Mouse (Mus musculus) liver, embryonic 15.5 days (tissue): ENCODE measurements around the gene Poll. TPM values are rescaled to one million over a fixed set of nuclear protein-coding genes. Genes with fewer than 3 reads are reported as not detected.
A peak's percentile ranks its signal among the peaks of the same experiment; 100 is the strongest.
"Not testable (repeated sequence)": the region's sequence is repeated elsewhere in the genome, so short reads cannot be mapped to it uniquely, and the experiment has no call there.

Source experiments
- ATAC-seq: fragments of 200-750 bp; cut with Nextera tagmentation; 2 replicates; pipeline ENCODE4 v1.8.0; 2017; ENCODE audit warnings: moderate number of reproducible peaks, mild to moderate bottlenecking, moderate library complexity; ENCODE audit not compliant: insufficient read depth
- H3K27ac ChIP-seq: fragments of 300-500 bp; sonication (generic); replicated peaks from 2 replicates; pipeline ENCODE4 v1.5.1; 2015; ENCODE audit warnings: mild to moderate bottlenecking, inconsistent platforms
- H3K27me3 ChIP-seq: fragments of 300-500 bp; sonication (generic); 2 replicates; pipeline ENCODE4 v1.6.1; 2015; ENCODE audit warnings: mild to moderate bottlenecking, inconsistent platforms
- H3K36me3 ChIP-seq: fragments of 300-500 bp; sonication (generic); replicated peaks from 2 replicates; pipeline ENCODE4 v1.6.1; 2015; ENCODE audit warnings: moderate library complexity, mild to moderate bottlenecking, inconsistent platforms
- H3K4me1 ChIP-seq: fragments of 300-500 bp; sonication (generic); replicated peaks from 2 replicates; pipeline ENCODE4 v1.6.1; 2015; ENCODE audit warnings: inconsistent platforms
- H3K4me2 ChIP-seq: fragments of 300-500 bp; sonication (generic); 2 replicates; pipeline ENCODE4 v1.6.1; 2015; ENCODE audit warnings: moderate library complexity, mild to moderate bottlenecking, inconsistent platforms
- H3K4me3 ChIP-seq: fragments of 300-500 bp; sonication (generic); replicated peaks from 2 replicates; pipeline ENCODE4 v1.5.1; 2015; ENCODE audit warnings: mild to moderate bottlenecking, inconsistent platforms
- H3K9ac ChIP-seq: fragments of 300-500 bp; sonication (generic); 2 replicates; pipeline ENCODE4 v1.6.1; 2015; ENCODE audit warnings: moderate library complexity, mild to moderate bottlenecking, inconsistent platforms
- H3K9me3 ChIP-seq: fragments of 300-500 bp; sonication (generic); replicated peaks from 2 replicates; pipeline ENCODE4 v1.6.1; 2016; ENCODE audit warnings: inconsistent platforms
- WGBS: fragments of 180-500 bp; shearing (Covaris S2); methylation state at CpG from one replicate; pipeline ENCODE4 v1.1.7; 2015; ENCODE audit warnings: mixed read lengths; ENCODE audit not compliant: insufficient replicate concordance; 5-methylcytosine and 5-hydroxymethylcytosine counted together
- polyA plus RNA-seq: library from polyadenylated mRNA; unstranded; fragments of >200 nt; fragmentation: Nextera tagmentation; extraction: Ambion mirVana; gene quantifications from 2 replicates; pipeline ENCODE4 v1.2.1, GENCODE M21; 2015

Poll gene
- polyA plus RNA-seq, 1 experiment from 2014 or later, result 5.0 TPM

GRCm38 (mm10) chr19:45549948-45550347 lies 10.4 kb downstream of the Poll start:
- Histone ChIP-seq H3K27me3 (peaks cover 13% of the 10 kb centered on the region), H3K9ac (no peak overlapping the region), H3K36me3 (peaks cover 20% of the 10 kb centered on the region; the same call in 1 of the 2 replicates), H3K4me2 (no peak overlapping the region), H3K9me3 (no peaks in the 10 kb centered on the region), H3K4me3 (no peak overlapping the region), H3K4me1 (peaks cover 45% of the 10 kb centered on the region), H3K27ac (peak overlapping the region; percentile 41; the same call in 1 of the 2 replicates)
- whole genome bisulfite sequencing, result 41% methylated on average over 4 of the region's 4 CpGs
- no peak for ATAC-seq

GRCm38 (mm10) chr19:45549128-45549915 lies 11.0 kb downstream of the Poll start:
- Histone ChIP-seq H3K27me3 (peaks cover 17% of the 10 kb centered on the region), H3K9ac (no peak overlapping the region), H3K4me1 (peaks cover 52% of the 10 kb centered on the region), H3K27ac (peak overlapping the region; percentile 41; the same call in 1 of the 2 replicates), H3K9me3 (no peaks in the 10 kb centered on the region), H3K36me3 (peaks cover 14% of the 10 kb centered on the region; the same call in 1 of the 2 replicates), H3K4me3 (no peak overlapping the region), H3K4me2 (no peak overlapping the region)
- ATAC-seq, result peak; percentile 43
- WGBS, result 76% methylated on average over 23 of the region's 23 CpGs

GRCm38 (mm10) chr19:45548196-45548595 lies 12.1 kb downstream of the Poll start:
- peaks cover 23% of the 10 kb centered on the region for H3K27me3 ChIP-seq
- not testable (repeated sequence) for H3K9ac ChIP-seq, H3K36me3 ChIP-seq, H3K9me3 ChIP-seq, H3K4me3 ChIP-seq, H3K4me2 ChIP-seq
- peak; percentile 86 for ATAC-seq
- peak overlapping the region; percentile 62 for H3K27ac ChIP-seq
- peaks cover 54% of the 10 kb centered on the region for H3K4me1 ChIP-seq

- peaks cover 63% of the 10 kb centered on the region for H3K4me1 ChIP-seq
- H3K9ac ChIP-seq, result peak overlapping the region; percentile 37; the same call in 1 of the 2 replicates
- no peak overlapping the region for H3K27ac ChIP-seq
- peak overlapping the region; percentile 79 for H3K4me2 ChIP-seq
- peak overlapping the region; percentile 49 for H3K4me3 ChIP-seq
- H3K36me3 ChIP-seq, result no peaks in the 10 kb centered on the region
- ATAC-seq, result peak; percentile 39
- no peaks in the 10 kb centered on the region for H3K9me3 ChIP-seq
- WGBS, result 0% methylated on average over 30 of the region's 30 CpGs
- H3K27me3 ChIP-seq, result peaks cover 53% of the 10 kb centered on the region
Observed at GRCm38 (mm10) chr19:45544925-45545321, 15.4 kb downstream of the Poll start.

GRCm38 (mm10) chr19:45544152-45544924 lies 16.0 kb downstream of the Poll start:
- peak overlapping the region; percentile 49 for H3K4me3 ChIP-seq
- peaks cover 55% of the 10 kb centered on the region for H3K27me3 ChIP-seq
- H3K9ac ChIP-seq, result peak overlapping the region; percentile 37; the same call in 1 of the 2 replicates
- peaks cover 63% of the 10 kb centered on the region for H3K4me1 ChIP-seq
- H3K27ac ChIP-seq, result no peak overlapping the region
- H3K9me3 ChIP-seq, result no peaks in the 10 kb centered on the region
- H3K4me2 ChIP-seq, result peak overlapping the region; percentile 79
- no peaks in the 10 kb centered on the region for H3K36me3 ChIP-seq
- ATAC-seq, result no peak
- 1% methylated on average over 24 of the region's 26 CpGs for WGBS

GRCm38 (mm10) chr19:45542061-45542460 lies 18.3 kb downstream of the Poll start:
- Histone ChIP-seq H3K9me3 (no peaks in the 10 kb centered on the region), H3K27ac (no peak overlapping the region), H3K4me2 (peak overlapping the region; percentile 77), H3K27me3 (peaks cover 55% of the 10 kb centered on the region), H3K36me3 (no peaks in the 10 kb centered on the region), H3K4me1 (peaks cover 61% of the 10 kb centered on the region), H3K9ac (peak overlapping the region; percentile 6; the same call in 1 of the 2 replicates), H3K4me3 (peak overlapping the region; percentile 47)
- 26% methylated on average over 3 of the region's 3 CpGs for WGBS
- ATAC-seq, result no peak

GRCm38 (mm10) chr19:45541409-45542041 lies 18.8 kb downstream of the Poll start:
- WGBS, result under 1% methylated on average over 50 of the region's 58 CpGs
- H3K4me2 ChIP-seq, result peak overlapping the region; percentile 77
- H3K4me1 ChIP-seq, result peaks cover 57% of the 10 kb centered on the region
- H3K9me3 ChIP-seq, result no peaks in the 10 kb centered on the region
- peaks cover 55% of the 10 kb centered on the region for H3K27me3 ChIP-seq
- peak overlapping the region; percentile 6; the same call in 1 of the 2 replicates for H3K9ac ChIP-seq
- ATAC-seq, result 0 out of 2 replicates have a peak, but pooled peaks have one; percentile 3
- H3K36me3 ChIP-seq, result no peaks in the 10 kb centered on the region
- H3K4me3 ChIP-seq, result peak overlapping the region; percentile 47
- no peak overlapping the region for H3K27ac ChIP-seq

- Histone ChIP-seq H3K27ac (no peak overlapping the region), H3K9me3 (no peaks in the 10 kb centered on the region), H3K9ac (no peak overlapping the region), H3K4me1 (peaks cover 57% of the 10 kb centered on the region), H3K4me2 (peak overlapping the region; percentile 77), H3K27me3 (peaks cover 49% of the 10 kb centered on the region), H3K36me3 (no peaks in the 10 kb centered on the region), H3K4me3 (peak overlapping the region; percentile 47)
- no peak for ATAC-seq
- WGBS, result 34% methylated on average over 8 of the region's 8 CpGs
Observed at GRCm38 (mm10) chr19:45540657-45541408, 19.5 kb downstream of the Poll start.

GRCm38 (mm10) chr19:45537505-45537904 lies 22.8 kb downstream of the Poll start:
- H3K9ac ChIP-seq, result no peak overlapping the region
- H3K36me3 ChIP-seq, result no peaks in the 10 kb centered on the region
- WGBS, result 51% methylated on average over 1 of the region's 1 CpGs
- H3K4me2 ChIP-seq, result no peak overlapping the region
- no peak for ATAC-seq
- H3K4me1 ChIP-seq, result peaks cover 61% of the 10 kb centered on the region
- no peak overlapping the region for H3K27ac ChIP-seq
- peaks cover 26% of the 10 kb centered on the region for H3K27me3 ChIP-seq
- no peak overlapping the region for H3K4me3 ChIP-seq
- H3K9me3 ChIP-seq, result no peaks in the 10 kb centered on the region

- Histone ChIP-seq H3K4me3 (no peak overlapping the region), H3K9ac (no peak overlapping the region), H3K27ac (no peak overlapping the region), H3K9me3 (no peaks in the 10 kb centered on the region), H3K27me3 (peaks cover 10% of the 10 kb centered on the region), H3K4me2 (no peak overlapping the region), H3K36me3 (0 out of 2 replicates have a peak, but pooled peaks cover 1% of the 10 kb centered on the region), H3K4me1 (peaks cover 49% of the 10 kb centered on the region)
- no peak for ATAC-seq
- 59% methylated on average over 6 of the region's 6 CpGs for WGBS
Observed at GRCm38 (mm10) chr19:45535929-45536328, 24.4 kb downstream of the Poll start.
